Mouse (Mus musculus) stomach, postnatal 0 days (tissue): ENCODE data around the gene Tnk1. TPM values are rescaled to one million over a fixed set of nuclear protein-coding genes. Genes with fewer than 3 reads are reported as not detected.

ENCODE experiments used
- ATAC-seq: fragments of 200-750 bp; cut with Nextera tagmentation; 2 replicates; pipeline ENCODE4 v1.8.0; 2017; ENCODE audit not compliant: low FRiP score, low TSS enrichment
- DNase-seq: peaks from one replicate; pipeline ENCODE4 v3.0.0-alpha.2; 2016; ENCODE audit warnings: low spot score
- H3K27ac ChIP-seq: fragments of 300-500 bp; sonication (generic); replicated peaks from 2 replicates; pipeline ENCODE4 v1.5.1; 2014; ENCODE audit warnings: mild to moderate bottlenecking, control low read depth
- H3K27me3 ChIP-seq: fragments of 300-500 bp; sonication (generic); 2 replicates; pipeline ENCODE4 v1.6.1; 2014; ENCODE audit warnings: low read length; ENCODE audit not compliant: control insufficient read depth, insufficient read depth
- H3K36me3 ChIP-seq: fragments of 300-500 bp; sonication (generic); 2 replicates; pipeline ENCODE4 v1.6.1; 2014; ENCODE audit warnings: low read length, mixed read lengths; ENCODE audit not compliant: control insufficient read depth, insufficient read depth
- H3K4me1 ChIP-seq: fragments of 300-500 bp; sonication (generic); replicated peaks from 2 replicates; pipeline ENCODE4 v1.6.1; 2014; ENCODE audit warnings: antibody characterized with exemption; ENCODE audit not compliant: control insufficient read depth, insufficient read depth
- H3K4me2 ChIP-seq: fragments of 300-500 bp; sonication (generic); replicated peaks from 2 replicates; pipeline ENCODE4 v1.6.1; 2014; ENCODE audit warnings: low read depth, mild to moderate bottlenecking, control low read depth, moderate library complexity
- H3K4me3 ChIP-seq: fragments of 300-500 bp; sonication (generic); 2 replicates; pipeline ENCODE4 v1.5.1; 2014; ENCODE audit warnings: low read depth, low read length, control low read depth
- H3K9ac ChIP-seq: fragments of 300-500 bp; sonication (generic); 2 replicates; pipeline ENCODE4 v1.6.1; 2014; ENCODE audit warnings: mild to moderate bottlenecking, low read length, control low read depth, mixed read lengths
- H3K9me3 ChIP-seq: fragments of 300-500 bp; sonication (generic); 2 replicates; pipeline ENCODE4 v1.6.1; 2016; ENCODE audit warnings: low read length; ENCODE audit not compliant: control insufficient read depth
- CTCF ChIP-seq: IDR thresholded peaks from 2 replicates; pipeline ENCODE4 v1.5.1; 2016; ENCODE audit warnings: antibody characterized with exemption, low read depth, mild to moderate bottlenecking, moderate library complexity
- EP300 ChIP-seq: optimal IDR thresholded peaks from 2 replicates; pipeline ENCODE3; 2016; ENCODE audit warnings: antibody characterized with exemption
- WGBS: fragments of 180-500 bp; shearing (Covaris S2); extraction: QIAGEN DNeasy Blood & Tissue Kit; methylation state at CpG from one replicate; pipeline ENCODE4 v1.1.7; 2014; 5-methylcytosine and 5-hydroxymethylcytosine counted together
- polyA plus RNA-seq: library from polyadenylated mRNA; unstranded; fragments of >200 nt; fragmentation: Nextera tagmentation; extraction: Ambion mirVana; gene quantifications from 2 replicates; pipeline ENCODE4 v1.2.1, GENCODE M21; 2015

The Tnk1 gene
- polyA plus RNA-seq, 1 experiment from 2014 or later = 12.3 TPM

- H3K27me3 ChIP-seq = no peaks in the 10 kb centered on the region
- peak overlapping the region; percentile 77 for H3K4me2 ChIP-seq
- H3K4me3 ChIP-seq = peak overlapping the region; percentile 67
- 0 out of 2 replicates have a peak, but pooled peaks cover 2% of the 10 kb centered on the region for H3K36me3 ChIP-seq
- DNase-seq (peak; percentile 37), ATAC-seq (no peak)
- no peaks in the 10 kb centered on the region for H3K9me3 ChIP-seq
- no peak for TF ChIP-seq CTCF
- TF ChIP-seq EP300 = no peak
- WGBS = 2% methylated on average over 42 of the region's 52 CpGs
- peak overlapping the region; percentile 65 for H3K9ac ChIP-seq
- H3K4me1 ChIP-seq = peaks cover 5% of the 10 kb centered on the region
- peak overlapping the region; percentile 69 for H3K27ac ChIP-seq
Observed at GRCm38 (mm10) chr11:69836703-69837576, 21.6 kb downstream of the Tnk1 start.

GRCm38 (mm10) chr11:69835966-69836335 is 22.6 kb downstream of the Tnk1 start:
- Histone ChIP-seq H3K9me3 (no peaks in the 10 kb centered on the region), H3K4me3 (no peak overlapping the region), H3K36me3 (0 out of 2 replicates have a peak, but pooled peaks cover 2% of the 10 kb centered on the region), H3K27me3 (no peaks in the 10 kb centered on the region), H3K4me1 (peaks cover 5% of the 10 kb centered on the region), H3K9ac (no peak overlapping the region), H3K4me2 (peak overlapping the region; percentile 77), H3K27ac (no peak overlapping the region)
- ATAC-seq = no peak
- no peak for DNase-seq
- WGBS = 20% methylated on average over 4 of the region's 4 CpGs
- TF ChIP-seq EP300 (no peak), CTCF (no peak)

GRCm38 (mm10) chr11:69835326-69835965 is 23.1 kb downstream of the Tnk1 start:
- 36% methylated on average over 9 of the region's 9 CpGs for WGBS
- Histone ChIP-seq H3K4me3 (no peak overlapping the region), H3K9ac (0 out of 2 replicates have a peak overlapping the region, but pooled peaks have one; percentile 8), H3K4me1 (peaks cover 5% of the 10 kb centered on the region), H3K27ac (no peak overlapping the region), H3K27me3 (no peaks in the 10 kb centered on the region), H3K36me3 (0 out of 2 replicates have a peak, but pooled peaks cover 2% of the 10 kb centered on the region), H3K4me2 (peak overlapping the region; percentile 77; the same call in 1 of the 2 replicates), H3K9me3 (no peaks in the 10 kb centered on the region)
- TF ChIP-seq CTCF = no peak
- no peak for TF ChIP-seq EP300
- ATAC-seq = no peak
- no peak for DNase-seq

- H3K9me3 ChIP-seq = no peaks in the 10 kb centered on the region
- H3K4me2 ChIP-seq = peak overlapping the region; percentile 67
- H3K36me3 ChIP-seq = no peaks in the 10 kb centered on the region
- peaks cover 3% of the 10 kb centered on the region for H3K4me1 ChIP-seq
- no peaks in the 10 kb centered on the region for H3K27me3 ChIP-seq
- TF ChIP-seq CTCF (peak; percentile 6; the same call in 1 of the 2 replicates), EP300 (no peak)
- peak overlapping the region; percentile 30; the same call in 1 of the 2 replicates for H3K27ac ChIP-seq
- DNase-seq (peak; percentile 79), ATAC-seq (peak; percentile 18; the same call in 1 of the 2 replicates)
- WGBS = 12% methylated on average over 37 of the region's 48 CpGs
- H3K4me3 ChIP-seq = peak overlapping the region; percentile 35
- peak overlapping the region; percentile 66 for H3K9ac ChIP-seq
Observed at GRCm38 (mm10) chr11:69834001-69834549, 24.5 kb downstream of the Tnk1 start.

- no peaks in the 10 kb centered on the region for H3K27me3 ChIP-seq
- WGBS = 62% methylated on average over 8 of the region's 8 CpGs
- no peak for TF ChIP-seq CTCF
- no peak for TF ChIP-seq EP300
Observed at GRCm38 (mm10) chr11:69833554-69833953, 25.0 kb downstream of the Tnk1 start.

More at GRCm38 (mm10) chr11:69833554-69833953, 25.0 kb downstream of the Tnk1 start:
- H3K27ac ChIP-seq = no peak overlapping the region; the same call in 1 of the 2 replicates
- no peaks in the 10 kb centered on the region for H3K9me3 ChIP-seq
- H3K4me2 ChIP-seq = peak overlapping the region; percentile 67
- peak overlapping the region; percentile 66 for H3K9ac ChIP-seq
- DNase-seq (no peak), ATAC-seq (no peak)
- H3K36me3 ChIP-seq = no peaks in the 10 kb centered on the region
- peaks cover 3% of the 10 kb centered on the region for H3K4me1 ChIP-seq
- peak overlapping the region; percentile 35 for H3K4me3 ChIP-seq
